Mouse (Mus musculus) ES-E14 (cell line): ENCODE measurements around the gene Gm8994. TPM values are rescaled to one million over a fixed set of nuclear protein-coding genes. Genes with fewer than 3 reads are reported as not detected.
"Not testable (repeated sequence)": the region's sequence is repeated elsewhere in the genome, so short reads cannot be mapped to it uniquely, and the experiment has no call there.

Experiments used
- DNase-seq: peaks from one replicate; pipeline ENCODE4 v3.0.0-alpha.2; 2013; ENCODE audit warnings: low read depth, low spot score
- H3K27ac ChIP-seq: 2 replicates; pipeline ENCODE4 v1.5.1; 2012; ENCODE audit warnings: low read depth, mild to moderate bottlenecking, low read length, moderate library complexity, mixed read lengths; ENCODE audit not compliant: poor library complexity, insufficient read depth, severe bottlenecking
- H3K36me3 ChIP-seq: 2 replicates; pipeline ENCODE4 v1.6.1; 2012; ENCODE audit warnings: mild to moderate bottlenecking, low read length, moderate library complexity, mixed read lengths; ENCODE audit not compliant: control insufficient read depth, poor library complexity, insufficient read depth, severe bottlenecking
- H3K4me1 ChIP-seq, 2 experiments: fragments of 150-350 bp in 1 of 2; sonication (generic) in 1 of 2; 2 replicates each; pipeline ENCODE4 v1.6.1; 2012; ENCODE audit warnings: low read length in 2 of 2, mild to moderate bottlenecking in 1 of 2, mixed read lengths in 1 of 2; ENCODE audit not compliant: control insufficient read depth in 2 of 2, insufficient read depth in 2 of 2, poor library complexity in 1 of 2
- H3K4me3 ChIP-seq, 2 experiments: fragments of 150-350 bp in 1 of 2; sonication (generic) in 1 of 2; 2 replicates each; pipeline ENCODE4 v1.5.1; 2012; ENCODE audit warnings: low read length in 2 of 2, low read depth in 1 of 2, mild to moderate bottlenecking in 1 of 2, mixed read lengths in 1 of 2; ENCODE audit not compliant: insufficient read depth in 1 of 2, poor library complexity in 1 of 2, severe bottlenecking in 1 of 2
- H3K9ac ChIP-seq: 2 replicates; pipeline ENCODE4 v1.6.1; 2012; ENCODE audit warnings: low read depth, mild to moderate bottlenecking, low read length, mixed read lengths; ENCODE audit not compliant: poor library complexity, insufficient read depth, severe bottlenecking
- H3K9me3 ChIP-seq: fragments of 150-350 bp; sonication (generic); 2 replicates; pipeline ENCODE4 v1.6.1; 2012; ENCODE audit warnings: low read depth, mild to moderate bottlenecking, low read length; ENCODE audit not compliant: control insufficient read depth, insufficient read depth
- CHD2 ChIP-seq: IDR thresholded peaks from 2 replicates; pipeline ENCODE4 v1.6.1; 2014; ENCODE audit warnings: mild to moderate bottlenecking, low read depth, low read length, inconsistent platforms
- HCFC1 ChIP-seq: IDR thresholded peaks from 2 replicates; pipeline ENCODE4 v1.6.1; 2012; ENCODE audit warnings: low read length, inconsistent platforms, borderline replicate concordance; ENCODE audit not compliant: insufficient read depth
- MAFK ChIP-seq: IDR thresholded peaks from 2 replicates; pipeline ENCODE4 v1.6.1; 2014; ENCODE audit warnings: mild to moderate bottlenecking, low read depth, low read length, inconsistent platforms; ENCODE audit not compliant: insufficient read depth
- ZC3H11A ChIP-seq: IDR thresholded peaks from 2 replicates; pipeline ENCODE4 v1.6.1; 2012; ENCODE audit warnings: low read depth, mild to moderate bottlenecking, inconsistent platforms, low read length, borderline replicate concordance
- ZNF384 ChIP-seq: IDR thresholded peaks from 2 replicates; pipeline ENCODE4 v1.6.1; 2012; ENCODE audit warnings: low read depth, low read length, inconsistent platforms
- in situ Hi-C, 2 experiments: fragments of 600-800 bp; cut with MboI; formaldehyde crosslinking; loops; one replicate each; pipeline ENCODE4 v1.15.1; 2025; ENCODE audit warnings: low sequenced_read_pairs in 2 of 2, inconsistent platforms in 1 of 2; ENCODE audit not compliant: unreplicated experiment in 2 of 2
- total RNA-seq: library from RNA; depleted of rRNA; stranded (reverse); fragments of 300-350 nt; gene quantifications from 2 replicates; pipeline ENCODE4 v1.2.3, GENCODE M21; 2012; rRNA removed

Gm8994 gene
- 37.0 and 52.4 TPM in 2 replicates for total RNA-seq

GRCm38 (mm10) chr6:136327239-136327638, at the start of gene Gm8994:
Gene Gm8994, plus strand, starts transcription at chr6:136327539.
- H3K9me3 ChIP-seq, H3K9ac ChIP-seq, H3K4me3 ChIP-seq, H3K36me3 ChIP-seq, DNase-seq, H3K27ac ChIP-seq, H3K4me1 ChIP-seq: not testable (repeated sequence)
- in situ Hi-C loops, result loop anchor here (5.0 kb wide), 1 partner anchor 80 kb away; no protein-coding TSS in a partner anchor

GRCm38 (mm10) chr6:136277685-136278084, 49.7 kb upstream of the Gm8994 start:
- no peak for DNase-seq
- Histone ChIP-seq H3K9me3 (no peaks in the 10 kb centered on the region), H3K4me1 (no peaks in the 10 kb centered on the region), H3K36me3 (no peaks in the 10 kb centered on the region), H3K4me3 (no peak overlapping the region), H3K9ac (no peak overlapping the region), H3K27ac (no peak overlapping the region)
- in situ Hi-C loops, result no loop called here
- TF ChIP-seq MAFK (no peak), CHD2 (no peak), ZC3H11A (no peak), ZNF384 (no peak), HCFC1 (no peak)

- Histone ChIP-seq H3K4me1 (no peaks in the 10 kb centered on the region), H3K36me3 (no peaks in the 10 kb centered on the region), H3K9me3 (no peaks in the 10 kb centered on the region), H3K4me3 (no peak overlapping the region), H3K27ac (no peak overlapping the region), H3K9ac (no peak overlapping the region)
- TF ChIP-seq MAFK (no peak), CHD2 (no peak), ZC3H11A (no peak), ZNF384 (no peak)
- DNase-seq, result no peak
- in situ Hi-C loops, result no loop called here
Observed at GRCm38 (mm10) chr6:136284565-136284964, 42.8 kb upstream of the Gm8994 start.

- H3K9ac ChIP-seq, result no peak overlapping the region
- no peak overlapping the region for H3K4me3 ChIP-seq
- DNase-seq, result no peak
- H3K27ac ChIP-seq, result no peak overlapping the region
- in situ Hi-C loops, result no loop called here
- H3K36me3 ChIP-seq, result no peaks in the 10 kb centered on the region
- H3K4me1 ChIP-seq, result no peaks in the 10 kb centered on the region
- TF ChIP-seq MAFK (no peak), ZNF384 (no peak), CHD2 (no peak), ZC3H11A (no peak), HCFC1 (no peak)
- H3K9me3 ChIP-seq, result no peaks in the 10 kb centered on the region
Observed at GRCm38 (mm10) chr6:136286180-136286579, 41.2 kb upstream of the Gm8994 start.

GRCm38 (mm10) chr6:136286589-136286988, 40.8 kb upstream of the Gm8994 start:
- Histone ChIP-seq H3K4me3 (no peak overlapping the region), H3K9me3 (no peaks in the 10 kb centered on the region), H3K4me1 (no peaks in the 10 kb centered on the region), H3K36me3 (no peaks in the 10 kb centered on the region), H3K27ac (no peak overlapping the region), H3K9ac (no peak overlapping the region)
- TF ChIP-seq CHD2 (no peak), ZNF384 (no peak), MAFK (no peak), ZC3H11A (no peak), HCFC1 (no peak)
- in situ Hi-C loops, result no loop called here
- no peak for DNase-seq
